Mouse (Mus musculus): ENCODE data around the gene Khdrbs1.
A peak's percentile ranks its signal among the peaks of the same experiment; 100 is the strongest.

Khdrbs1 gene

DNA sequence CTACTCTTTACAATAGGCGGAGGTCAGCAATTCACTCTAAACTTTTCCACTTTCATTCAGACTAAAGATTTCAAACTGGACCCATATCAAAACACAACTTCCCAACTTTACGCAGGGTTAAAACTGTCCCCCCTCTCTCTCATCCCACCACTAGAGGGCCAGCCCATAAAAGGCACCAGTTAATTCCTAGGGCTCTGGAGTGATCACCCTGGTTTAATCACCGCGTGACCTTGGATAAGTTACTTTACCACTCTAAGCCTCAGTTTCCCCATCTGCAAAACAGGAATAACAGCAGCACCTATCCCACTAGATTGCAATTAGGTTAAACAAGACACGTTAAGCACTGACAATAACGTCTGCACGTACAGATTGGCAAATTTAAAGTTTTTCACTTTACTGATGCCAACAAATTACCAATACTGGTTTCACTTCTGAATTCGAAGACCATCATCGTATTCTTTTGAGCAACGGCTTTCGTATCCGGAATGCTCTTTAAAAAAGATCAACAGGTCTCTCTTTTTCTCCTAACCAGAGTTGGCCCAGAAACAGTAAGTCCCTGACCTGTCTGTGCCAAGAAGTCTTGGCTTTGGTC is 70.5 kb downstream of the Khdrbs1 start:
- DNase-seq: peak; percentile 66

DNA sequence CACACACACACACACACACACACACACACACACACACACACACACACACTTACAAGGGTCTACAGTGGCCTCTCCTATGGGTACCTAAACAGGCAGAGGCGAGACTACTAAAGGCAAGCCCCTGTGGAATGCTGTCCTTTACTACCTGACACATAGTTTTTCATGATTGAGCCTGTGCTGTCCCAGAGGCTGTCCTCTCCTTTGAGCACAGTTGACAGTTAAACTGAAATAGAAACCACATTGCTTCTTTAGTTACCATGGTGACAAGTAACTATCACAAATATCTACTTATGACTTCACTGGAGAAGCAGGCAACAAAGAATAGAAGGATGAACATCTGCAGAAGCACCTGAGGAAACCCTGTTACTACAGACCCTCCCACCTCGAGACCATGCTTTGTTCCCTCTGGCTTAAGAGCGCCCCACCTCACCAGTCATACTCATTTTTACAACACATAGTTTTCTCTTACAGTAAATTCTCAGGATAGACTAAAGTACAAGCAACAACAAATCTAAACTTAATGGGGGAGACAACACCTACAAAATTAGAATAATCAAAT is 79.8 kb downstream of the Khdrbs1 start:
- DNase-seq: no peak

- no peak for DNase-seq
Measured at GRCm38 (mm10) chr4:129661584-129661983, 80.5 kb downstream of the Khdrbs1 start.

GRCm38 (mm10) chr4:129654770-129655169 is 87.3 kb downstream of the Khdrbs1 start:
- no peak for DNase-seq

Data from thymus, postnatal 4 days (tissue).